Mouse (Mus musculus): ENCODE results near the gene Trappc6b. TPM values are rescaled to one million over a fixed set of nuclear protein-coding genes. Genes with fewer than 3 reads are reported as not detected.
A peak's percentile ranks its signal among the peaks of the same experiment; 100 is the strongest.
"Not testable (repeated sequence)": the region's sequence is repeated elsewhere in the genome, so short reads cannot be mapped to it uniquely, and the experiment has no call there.

Gene Trappc6b
- polyA plus RNA-seq, 1 experiment from 2014 or later, result 120 TPM

- H3K36me3 ChIP-seq (ENCODE audit: inconsistent target), result peaks cover 38% of the 10 kb centered on the region
- peaks cover 28% of the 10 kb centered on the region for H3K79me2 ChIP-seq (ENCODE audit: inconsistent target)
- H3K4me3 ChIP-seq (ENCODE audit: inconsistent target), result peak overlapping the region; percentile 70
- peak overlapping the region; percentile 36 for H3K27ac ChIP-seq
- WGBS (ENCODE audit: missing documents), result under 1% methylated on average over 38 of the region's 41 CpGs
Measured at GRCm38 (mm10) chr12:59067095-59067494, 5.8 kb upstream of the Trappc6b start.

- WGBS (ENCODE audit: missing documents), result under 1% methylated on average over 42 of the region's 43 CpGs
- peak within 1 kb of the TSS; percentile 70 for H3K4me3 ChIP-seq (ENCODE audit: inconsistent target)
- H3K79me2 ChIP-seq (ENCODE audit: inconsistent target), result peaks cover 28% of the 10 kb centered on the region
Measured at GRCm38 (mm10) chr12:59066448-59067077, 5.3 kb upstream of the Trappc6b start, which contains the start of gene Pnn. Gene Pnn (plus strand): TSS chr12:59066884.

GRCm38 (mm10) chr12:59065776-59066175, 4.5 kb upstream of the Trappc6b start:
- Histone ChIP-seq H3K27ac (peak overlapping the region; percentile 73), H3K4me3 (ENCODE audit: inconsistent target) (peak overlapping the region; percentile 53), H3K36me3 (ENCODE audit: inconsistent target) (peaks cover 24% of the 10 kb centered on the region), H3K79me2 (ENCODE audit: inconsistent target) (peaks cover 32% of the 10 kb centered on the region)
- WGBS (ENCODE audit: missing documents), result 73% methylated on average over 3 of the region's 3 CpGs

More at GRCm38 (mm10) chr12:59066448-59067077, 5.3 kb upstream of the Trappc6b start, which contains the start of gene Pnn:
- peaks cover 32% of the 10 kb centered on the region for H3K36me3 ChIP-seq (ENCODE audit: inconsistent target)
- peak within 1 kb of the TSS; percentile 73 for H3K27ac ChIP-seq

DNA sequence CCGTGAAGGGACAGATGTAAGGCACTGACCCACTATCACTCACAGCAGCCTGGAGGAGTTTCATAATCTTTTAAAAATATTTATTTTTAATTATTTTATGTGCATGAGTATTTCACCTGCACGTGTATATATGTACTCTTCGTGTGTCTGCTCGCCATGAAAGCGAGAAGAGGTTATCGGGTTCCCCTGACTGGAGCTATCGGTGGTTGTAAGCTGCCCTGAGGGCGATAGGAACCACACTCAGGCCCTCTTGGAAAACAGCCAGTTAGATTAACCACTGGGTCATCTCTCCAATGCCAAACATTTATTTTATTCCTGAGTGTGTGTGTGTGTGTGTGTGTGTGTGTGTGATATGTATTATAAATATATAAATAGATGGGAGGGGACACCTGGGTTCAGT, 3.6 kb upstream of the Trappc6b start:
- peaks cover 16% of the 10 kb centered on the region for H3K36me3 ChIP-seq (ENCODE audit: inconsistent target)
- H3K4me3 ChIP-seq (ENCODE audit: inconsistent target), result no peak overlapping the region
- H3K79me2 ChIP-seq (ENCODE audit: inconsistent target), result peaks cover 40% of the 10 kb centered on the region
- 98% methylated on average over 8 of the region's 8 CpGs for WGBS (ENCODE audit: missing documents)
- H3K27ac ChIP-seq, result no peak overlapping the region

GRCm38 (mm10) chr12:59060322-59060721, 950 bp downstream of the Trappc6b start:
- peaks cover 58% of the 10 kb centered on the region for H3K79me2 ChIP-seq (ENCODE audit: inconsistent target)
- H3K27ac ChIP-seq, result peak overlapping the region; percentile 66
- H3K36me3 ChIP-seq (ENCODE audit: inconsistent target), result no peaks in the 10 kb centered on the region
- peak overlapping the region; percentile 88 for H3K4me3 ChIP-seq (ENCODE audit: inconsistent target)
- 30% methylated on average over 4 of the region's 4 CpGs for WGBS (ENCODE audit: missing documents)

- H3K27ac ChIP-seq; H3K36me3 ChIP-seq (ENCODE audit: inconsistent target); H3K4me3 ChIP-seq (ENCODE audit: inconsistent target): not testable (repeated sequence)
- 77% methylated on average over 3 of the region's 5 CpGs for WGBS (ENCODE audit: missing documents)
- peaks cover 79% of the 10 kb centered on the region for H3K79me2 ChIP-seq (ENCODE audit: inconsistent target)
Measured at GRCm38 (mm10) chr12:59058242-59058641, 3.0 kb downstream of the Trappc6b start.

GRCm38 (mm10) chr12:59056222-59056621, 5.0 kb downstream of the Trappc6b start:
- no peak overlapping the region for H3K27ac ChIP-seq
- H3K4me3 ChIP-seq (ENCODE audit: inconsistent target), result no peak overlapping the region
- WGBS (ENCODE audit: missing documents), result 96% methylated on average over 11 of the region's 11 CpGs
- H3K79me2 ChIP-seq (ENCODE audit: inconsistent target), result peaks cover 99% of the 10 kb centered on the region
- H3K36me3 ChIP-seq (ENCODE audit: inconsistent target), result peaks cover 5% of the 10 kb centered on the region; the same call in 1 of the 2 replicates

GRCm38 (mm10) chr12:59055196-59055850, 5.9 kb downstream of the Trappc6b start:
- peaks cover 12% of the 10 kb centered on the region; the same call in 1 of the 2 replicates for H3K36me3 ChIP-seq (ENCODE audit: inconsistent target)
- WGBS (ENCODE audit: missing documents), result 81% methylated on average over 4 of the region's 4 CpGs
- peaks cover 100% of the 10 kb centered on the region for H3K79me2 ChIP-seq (ENCODE audit: inconsistent target)
- H3K4me3 ChIP-seq (ENCODE audit: inconsistent target), result no peak overlapping the region
- no peak overlapping the region for H3K27ac ChIP-seq

- no peak overlapping the region for H3K4me3 ChIP-seq (ENCODE audit: inconsistent target)
- peaks cover 18% of the 10 kb centered on the region; the same call in 1 of the 2 replicates for H3K36me3 ChIP-seq (ENCODE audit: inconsistent target)
Measured at GRCm38 (mm10) chr12:59053976-59054375, 7.3 kb downstream of the Trappc6b start.

GRCm38 (mm10) chr12:59053166-59053565, 8.1 kb downstream of the Trappc6b start:
- peaks cover 23% of the 10 kb centered on the region; the same call in 1 of the 2 replicates for H3K36me3 ChIP-seq (ENCODE audit: inconsistent target)
- peaks cover 100% of the 10 kb centered on the region for H3K79me2 ChIP-seq (ENCODE audit: inconsistent target)
- no peak overlapping the region for H3K27ac ChIP-seq
- no peak overlapping the region for H3K4me3 ChIP-seq (ENCODE audit: inconsistent target)
- WGBS (ENCODE audit: missing documents), result 93% methylated on average over 5 of the region's 5 CpGs

More at GRCm38 (mm10) chr12:59053976-59054375, 7.3 kb downstream of the Trappc6b start:
- Histone ChIP-seq H3K27ac (no peak overlapping the region), H3K79me2 (ENCODE audit: inconsistent target) (peaks cover 100% of the 10 kb centered on the region)

DNA sequence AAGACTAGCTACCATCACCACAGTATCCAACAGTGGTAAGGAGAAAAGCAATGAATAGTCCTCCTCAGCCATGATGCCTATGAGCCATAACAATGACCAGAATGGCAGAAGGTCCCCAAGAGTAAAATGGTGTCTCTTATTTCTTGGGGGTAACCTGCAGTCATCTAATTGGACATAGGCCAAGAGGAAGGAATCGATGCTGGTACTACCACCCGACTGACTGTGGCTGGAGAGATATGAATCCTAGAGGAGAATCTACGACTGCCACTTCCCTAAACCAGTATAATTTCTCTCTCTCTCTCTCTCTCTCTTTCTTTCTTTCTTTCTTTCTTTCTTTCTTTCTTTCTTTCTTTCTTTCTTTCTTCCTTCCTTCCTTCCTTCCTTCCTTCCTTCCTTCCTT, 8.8 kb downstream of the Trappc6b start:
- H3K36me3 ChIP-seq (ENCODE audit: inconsistent target), result peaks cover 23% of the 10 kb centered on the region; the same call in 1 of the 2 replicates
- H3K4me3 ChIP-seq (ENCODE audit: inconsistent target), result no peak overlapping the region
- 20% methylated on average over 3 of the region's 3 CpGs for WGBS (ENCODE audit: missing documents)
- no peak overlapping the region for H3K27ac ChIP-seq
- H3K79me2 ChIP-seq (ENCODE audit: inconsistent target), result peaks cover 95% of the 10 kb centered on the region

DNA sequence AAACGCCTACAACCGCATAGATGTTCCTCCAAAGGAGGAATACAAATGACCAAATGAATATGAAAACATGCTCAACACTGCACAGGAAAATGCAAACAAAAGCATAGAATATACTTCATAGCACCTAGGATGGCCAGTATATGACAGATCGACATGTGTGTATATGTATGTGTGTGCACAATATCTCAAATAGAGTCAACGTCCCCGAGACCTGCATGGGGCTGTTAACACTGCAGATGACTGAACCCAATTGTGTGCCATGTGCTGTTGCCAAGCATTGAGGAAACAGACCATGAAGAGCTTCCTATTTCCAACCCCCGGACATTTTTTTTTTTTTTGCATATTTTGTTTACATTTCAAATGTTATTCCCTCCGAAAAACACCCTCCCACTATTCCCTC, 20.4 kb downstream of the Trappc6b start:
- Histone ChIP-seq H3K4me3 (ENCODE audit: inconsistent target) (no peak overlapping the region), H3K36me3 (ENCODE audit: inconsistent target) (peaks cover 39% of the 10 kb centered on the region), H3K79me2 (ENCODE audit: inconsistent target) (no peaks in the 10 kb centered on the region), H3K27ac (no peak overlapping the region)
- WGBS (ENCODE audit: missing documents), result 69% methylated on average over 7 of the region's 7 CpGs

- no peak overlapping the region for H3K27ac ChIP-seq
- peaks cover 33% of the 10 kb centered on the region for H3K36me3 ChIP-seq (ENCODE audit: inconsistent target)
- no peaks in the 10 kb centered on the region for H3K79me2 ChIP-seq (ENCODE audit: inconsistent target)
- WGBS (ENCODE audit: missing documents), result 48% methylated on average over 22 of the region's 23 CpGs
- no peak overlapping the region for H3K4me3 ChIP-seq (ENCODE audit: inconsistent target)
Measured at GRCm38 (mm10) chr12:59039971-59040844, 21.1 kb downstream of the Trappc6b start.

GRCm38 (mm10) chr12:59039162-59039970, 21.9 kb downstream of the Trappc6b start:
- Histone ChIP-seq H3K4me3 (ENCODE audit: inconsistent target) (no peak overlapping the region), H3K27ac (no peak overlapping the region), H3K36me3 (ENCODE audit: inconsistent target) (peaks cover 24% of the 10 kb centered on the region), H3K79me2 (ENCODE audit: inconsistent target) (no peaks in the 10 kb centered on the region)
- WGBS (ENCODE audit: missing documents), result 90% methylated on average over 8 of the region's 10 CpGs
